Mouse (Mus musculus) lung, embryonic 16.5 days (tissue): ENCODE results near the gene Akap12. TPM values are rescaled to one million over a fixed set of nuclear protein-coding genes. Genes with fewer than 3 reads are reported as not detected.

Source experiments
- ATAC-seq: fragments of 200-750 bp; cut with Nextera tagmentation; 2 replicates; pipeline ENCODE4 v1.8.0; 2017; ENCODE audit warnings: low read depth, mild to moderate bottlenecking, moderate library complexity
- H3K27ac ChIP-seq: fragments of 300-500 bp; sonication (generic); 2 replicates; pipeline ENCODE4 v1.5.1; 2014; ENCODE audit warnings: mild to moderate bottlenecking, control low read depth, low read length
- H3K27me3 ChIP-seq: fragments of 300-500 bp; sonication (generic); 2 replicates; pipeline ENCODE4 v1.6.1; 2014; ENCODE audit warnings: low read depth, low read length, mixed read lengths; ENCODE audit not compliant: control insufficient read depth, insufficient read depth
- H3K36me3 ChIP-seq: fragments of 300-500 bp; sonication (generic); 2 replicates; pipeline ENCODE4 v1.6.1; 2014; ENCODE audit warnings: low read length; ENCODE audit not compliant: control insufficient read depth, insufficient read depth
- H3K4me1 ChIP-seq: fragments of 300-500 bp; sonication (generic); replicated peaks from 2 replicates; pipeline ENCODE4 v1.6.1; 2014; ENCODE audit warnings: low read length, mixed read lengths; ENCODE audit not compliant: control insufficient read depth, insufficient read depth
- H3K4me2 ChIP-seq: fragments of 300-500 bp; sonication (generic); 2 replicates; pipeline ENCODE4 v1.6.1; 2014; ENCODE audit warnings: low read depth, low read length, control low read depth
- H3K4me3 ChIP-seq: fragments of 300-500 bp; sonication (generic); 2 replicates; pipeline ENCODE4 v1.5.1; 2014; ENCODE audit warnings: mild to moderate bottlenecking, low read length, control low read depth
- H3K9ac ChIP-seq: fragments of 300-500 bp; sonication (generic); 2 replicates; pipeline ENCODE4 v1.6.1; 2014; ENCODE audit warnings: low read length, control low read depth
- H3K9me3 ChIP-seq: fragments of 300-500 bp; sonication (generic); 2 replicates; pipeline ENCODE4 v1.6.1; 2016; ENCODE audit warnings: low read length; ENCODE audit not compliant: control insufficient read depth
- WGBS: fragments of 180-500 bp; shearing (Covaris S2); extraction: QIAGEN DNeasy Blood & Tissue Kit; methylation state at CpG from one replicate; pipeline ENCODE4 v1.1.7; 2014; 5-methylcytosine and 5-hydroxymethylcytosine counted together
- polyA plus RNA-seq: library from polyadenylated mRNA; unstranded; fragments of >200 nt; fragmentation: Nextera tagmentation; extraction: Ambion mirVana; gene quantifications from 2 replicates; pipeline ENCODE4 v1.2.1, GENCODE M21; 2015

Akap12 gene
- polyA plus RNA-seq, 1 experiment from 2014 or later = 76.2 TPM

- Histone ChIP-seq H3K9me3 (no peaks in the 10 kb centered on the region), H3K4me3 (no peak overlapping the region), H3K4me1 (no peaks in the 10 kb centered on the region), H3K36me3 (peaks cover 16% of the 10 kb centered on the region), H3K27ac (no peak overlapping the region), H3K27me3 (no peaks in the 10 kb centered on the region), H3K4me2 (no peak overlapping the region), H3K9ac (no peak overlapping the region)
- ATAC-seq = no peak
- WGBS = 70% methylated on average over 5 of the region's 5 CpGs
Observed at GRCm38 (mm10) chr10:4398058-4398457, 131.9 kb downstream of the Akap12 start.

- Histone ChIP-seq H3K27ac (no peak overlapping the region), H3K9ac (no peak overlapping the region), H3K4me1 (no peaks in the 10 kb centered on the region), H3K36me3 (peaks cover 21% of the 10 kb centered on the region), H3K27me3 (no peaks in the 10 kb centered on the region), H3K4me3 (no peak overlapping the region), H3K4me2 (no peak overlapping the region), H3K9me3 (no peaks in the 10 kb centered on the region)
- WGBS = 55% methylated on average over 5 of the region's 5 CpGs
- peak; percentile 47 for ATAC-seq
Observed at GRCm38 (mm10) chr10:4404895-4405491, 138.8 kb downstream of the Akap12 start.

- no peaks in the 10 kb centered on the region for H3K9me3 ChIP-seq
- H3K9ac ChIP-seq = no peak overlapping the region
- H3K27ac ChIP-seq = no peak overlapping the region
- peaks cover 23% of the 10 kb centered on the region for H3K36me3 ChIP-seq
- H3K4me3 ChIP-seq = no peak overlapping the region
- H3K4me1 ChIP-seq = no peaks in the 10 kb centered on the region
- 61% methylated on average over 5 of the region's 5 CpGs for WGBS
- H3K27me3 ChIP-seq = no peaks in the 10 kb centered on the region
- ATAC-seq = peak; percentile 60
- H3K4me2 ChIP-seq = no peak overlapping the region
Observed at GRCm38 (mm10) chr10:4405511-4405910, 139.3 kb downstream of the Akap12 start.

- no peak overlapping the region for H3K9ac ChIP-seq
- H3K27ac ChIP-seq = no peak overlapping the region
- H3K4me3 ChIP-seq = no peak overlapping the region
- no peaks in the 10 kb centered on the region for H3K4me1 ChIP-seq
- H3K27me3 ChIP-seq = no peaks in the 10 kb centered on the region
- peaks cover 27% of the 10 kb centered on the region for H3K36me3 ChIP-seq
- H3K9me3 ChIP-seq = no peaks in the 10 kb centered on the region
- H3K4me2 ChIP-seq = no peak overlapping the region
- ATAC-seq = no peak
- WGBS = 100% methylated on average over 1 of the region's 1 CpGs
Observed at GRCm38 (mm10) chr10:4407191-4407590, 141.0 kb downstream of the Akap12 start.

Other genes starting within 250 kb of the Akap12 start
- gene Zbtb2, start 121.7 kb downstream of the Akap12 start, polyA plus RNA-seq = 14.1 and 16.4 TPM in 2 replicates
- 39.1 and 44.8 TPM in 2 replicates for gene Rmnd1, start 166.0 kb downstream of the Akap12 start, polyA plus RNA-seq
- 19.5 and 22.3 TPM in 2 replicates for gene Armt1, start 166.1 kb downstream of the Akap12 start, polyA plus RNA-seq
- 0.43 and 0.97 TPM in 2 replicates for gene Ccdc170, start 216.1 kb downstream of the Akap12 start, polyA plus RNA-seq